Mouse (Mus musculus): Measurements from ENCODE around the gene Tbxas1. TPM values are rescaled to one million over a fixed set of nuclear protein-coding genes. Genes with fewer than 3 reads are reported as not detected.

The Tbxas1 gene
- total and polyA plus RNA-seq, 3 experiments: not detected

- no peak overlapping the region for H3K9ac ChIP-seq (ENCODE audit: insufficient read depth, low read depth)
- no peak overlapping the region for H3K4me2 ChIP-seq (ENCODE audit: insufficient read depth, low read depth, poor library complexity, severe bottlenecking)
- DNase-seq (ENCODE audit: extremely low read depth): no peak
- H3K27me3 ChIP-seq (replicated peaks): no peaks in the 10 kb centered on the region
- in situ Hi-C loops (cut with MboI; ENCODE audit: low pct_ligation_motif_present, low pct_unique_long_range_greater_than_20kb, low sequenced_read_pairs): no loop called here
- peaks cover 4 to 32% of the 10 kb centered on the region in 2 experiments; a peak in 3 of 4 replicates for H3K4me1 ChIP-seq (ENCODE audit: control insufficient read depth in 1 of 2, insufficient read depth in 2 of 2)
- no peak overlapping the region for H3K27ac ChIP-seq (ENCODE audit: insufficient read depth, low read depth)
- H3K4me3 ChIP-seq (replicated peaks in 1 of 3; ENCODE audit: low read depth in 2 of 3, low read length in 2 of 3, poor library complexity in 1 of 3): no peak overlapping the region
- dilution Hi-C loops (cut with MboI; ENCODE audit: extremely low pct_ligation_motif_present, extremely low pct_unique_long_range_greater_than_20kb, low sequenced_read_pairs): no loop called here
- peaks cover 3% of the 10 kb centered on the region for H3K9me3 ChIP-seq (replicated peaks; ENCODE audit: low read length)
- H3K36me3 ChIP-seq (replicated peaks in 1 of 2; ENCODE audit: control insufficient read depth in 1 of 2, insufficient read depth in 1 of 2, low read length in 1 of 2): no peaks in the 10 kb centered on the region
- TF ChIP-seq JUN (IDR thresholded peaks at IDR 0.05; ENCODE audit: insufficient read depth, low read depth, low read length) (no peak), MAX (IDR thresholded peaks at IDR 0.05; ENCODE audit: low read length) (no peak), IRF4 (IDR thresholded peaks at IDR 0.05; ENCODE audit: low read depth, low read length) (no peak), NRF1 (IDR thresholded peaks at IDR 0.05; ENCODE audit: low read depth, low read length) (no peak), ZNF384 (IDR thresholded peaks at IDR 0.05; ENCODE audit: low read depth, low read length) (no peak), ETS1 (conservative IDR thresholded peaks at IDR 0.05; ENCODE audit: low read depth, low read length) (no peak), JUND (conservative IDR thresholded peaks at IDR 0.05; ENCODE audit: low read depth, low read length) (no peak), CHD1 (IDR thresholded peaks at IDR 0.05; ENCODE audit: low read depth, low read length) (no peak), RAD21 (IDR thresholded peaks at IDR 0.05; ENCODE audit: low read depth, low read length) (no peak), MXI1 (IDR thresholded peaks at IDR 0.05; ENCODE audit: low read depth, low read length) (no peak), SMC3 (IDR thresholded peaks at IDR 0.05; ENCODE audit: low read depth, low read length) (no peak)
- no peaks in the 10 kb centered on the region for H3K79me2 ChIP-seq (replicated peaks; ENCODE audit: control insufficient read depth, extremely low read depth, insufficient read depth, poor library complexity, severe bottlenecking)
These were observed 95.6 kb downstream of the Tbxas1 start for GRCm38 (mm10) chr6:38970759-38971158.

- H3K36me3 ChIP-seq (replicated peaks in 1 of 2; ENCODE audit: control insufficient read depth in 1 of 2, insufficient read depth in 1 of 2, low read length in 1 of 2): no peaks in the 10 kb centered on the region
- dilution Hi-C loops (cut with MboI; ENCODE audit: extremely low pct_ligation_motif_present, extremely low pct_unique_long_range_greater_than_20kb, low sequenced_read_pairs): no loop called here
- in situ Hi-C loops (cut with MboI; ENCODE audit: low pct_ligation_motif_present, low pct_unique_long_range_greater_than_20kb, low sequenced_read_pairs): no loop called here
- peaks cover 6 to 39% of the 10 kb centered on the region in 2 experiments for H3K4me1 ChIP-seq (ENCODE audit: control insufficient read depth in 1 of 2, insufficient read depth in 2 of 2)
- H3K4me2 ChIP-seq (ENCODE audit: insufficient read depth, low read depth, poor library complexity, severe bottlenecking): no peak overlapping the region
- no peak for DNase-seq (ENCODE audit: extremely low read depth)
- H3K27ac ChIP-seq (ENCODE audit: insufficient read depth, low read depth): no peak overlapping the region
- no peak overlapping the region for H3K9ac ChIP-seq (ENCODE audit: insufficient read depth, low read depth)
- TF ChIP-seq JUND (conservative IDR thresholded peaks at IDR 0.05; ENCODE audit: low read depth, low read length) (no peak), PAX5 (IDR thresholded peaks at IDR 0.05; ENCODE audit: low read length) (no peak), MAZ (IDR thresholded peaks at IDR 0.05; ENCODE audit: low read depth, low read length) (no peak), E2F4 (IDR thresholded peaks at IDR 0.05; ENCODE audit: insufficient replicate concordance, low read depth, low read length) (no peak), MXI1 (IDR thresholded peaks at IDR 0.05; ENCODE audit: low read depth, low read length) (no peak), TCF12 (IDR thresholded peaks at IDR 0.05; ENCODE audit: low read depth, low read length) (no peak), NRF1 (IDR thresholded peaks at IDR 0.05; ENCODE audit: low read depth, low read length) (no peak), TBP (conservative IDR thresholded peaks at IDR 0.05; ENCODE audit: low read depth, low read length) (no peak)
- H3K27me3 ChIP-seq (replicated peaks): no peaks in the 10 kb centered on the region
- H3K79me2 ChIP-seq (replicated peaks; ENCODE audit: control insufficient read depth, extremely low read depth, insufficient read depth, poor library complexity, severe bottlenecking): no peaks in the 10 kb centered on the region
- no peak overlapping the region for H3K4me3 ChIP-seq (replicated peaks in 1 of 3; ENCODE audit: low read depth in 2 of 3, low read length in 2 of 3, poor library complexity in 1 of 3)
- peaks cover 3% of the 10 kb centered on the region for H3K9me3 ChIP-seq (replicated peaks; ENCODE audit: low read length)
These were observed 97.6 kb downstream of the Tbxas1 start for GRCm38 (mm10) chr6:38972826-38973225.

Measured in CH12.LX (cell line).